Mouse (Mus musculus) activated CD4-positive, CD25-positive, alpha-beta regulatory T cell, adult 4 months (primary cell): Measurements from ENCODE around the gene Gm7876. TPM values are rescaled to one million over a fixed set of nuclear protein-coding genes. Genes with fewer than 3 reads are reported as not detected.
"Not testable (repeated sequence)": the region's sequence is repeated elsewhere in the genome, so short reads cannot be mapped to it uniquely, and the experiment has no call there.

ENCODE experiments used
- ATAC-seq: one replicate; pipeline ENCODE4 v1.8.0; 2017
- polyA plus RNA-seq, 2 experiments: library from polyadenylated mRNA; unstranded; fragments of 100-300 nt; shearing (Covaris generic); gene quantifications; one replicate each; pipeline ENCODE4 v1.2.1; 2017

Gm7876 gene
- not detected for polyA plus RNA-seq

GRCm38 (mm10) chr14:4708938-4709337 is at the start of gene Gm7876:
Gene Gm7876, plus strand, starts transcription at chr14:4709238.
- ATAC-seq = not testable (repeated sequence)

GRCm38 (mm10) chr14:4663892-4664291 is 45.1 kb upstream of the Gm7876 start, which contains the start of gene Gm3239:
Gene Gm3239, plus strand, starts transcription at chr14:4664192.
- ATAC-seq = not testable (repeated sequence)

DNA sequence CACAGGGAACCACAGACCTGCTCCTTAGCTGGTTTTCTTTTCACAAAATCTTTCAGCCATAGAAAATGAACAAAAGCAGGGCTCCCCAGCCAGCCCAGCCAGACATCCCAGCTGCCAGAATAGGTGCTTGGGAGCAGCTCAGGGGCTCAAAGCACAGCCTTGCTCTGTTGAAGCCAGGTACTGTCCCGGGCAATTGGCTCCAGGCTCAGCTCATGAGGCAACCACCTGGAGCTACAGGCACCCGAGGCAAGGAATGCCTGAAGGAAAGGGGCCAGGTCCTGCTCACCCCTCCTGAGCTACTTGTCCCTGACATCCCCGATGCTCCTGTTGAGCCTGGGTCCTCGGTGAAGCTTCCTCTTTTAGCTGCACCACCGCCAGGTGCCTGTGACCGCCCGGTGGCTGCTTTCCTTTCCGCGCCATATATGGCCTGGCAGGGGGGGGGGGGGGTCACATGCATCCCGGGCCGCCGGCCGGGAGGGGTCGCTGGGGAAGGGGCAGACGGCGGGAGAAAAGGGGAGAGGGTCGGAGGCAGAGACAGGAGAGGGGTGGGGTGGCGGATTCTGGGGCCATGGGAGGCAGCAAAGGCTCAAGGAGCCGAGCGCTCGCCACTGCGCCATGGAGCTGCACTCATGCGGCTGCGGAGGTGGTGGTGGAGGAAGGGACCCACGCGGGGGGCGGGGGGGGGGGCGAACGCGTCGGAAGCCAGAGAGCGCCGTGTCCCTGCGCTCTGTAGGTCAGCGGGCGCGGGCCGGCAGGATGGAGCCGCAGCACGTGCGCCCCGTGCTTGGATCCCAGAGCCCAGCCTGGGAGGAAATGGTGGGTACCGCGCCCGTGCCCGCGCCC is 17.2 kb downstream of the Gm7876 start, which contains the start of gene Gm3252:
TSS of gene Gm3252 (plus strand) at position 738 of the 843 bp plus-strand sequence.
- not testable (repeated sequence) for ATAC-seq

Other genes with a start within 250 kb of the Gm7876 start
- gene Gm3182, start 227.5 kb upstream of the Gm7876 start, polyA plus RNA-seq = not detected
- gene Gm3047, start 153.8 kb upstream of the Gm7876 start, polyA plus RNA-seq = not detected
- gene Gm8159, start 76.9 kb upstream of the Gm7876 start, polyA plus RNA-seq = not detected
- gene Gm3239, start 45.0 kb upstream of the Gm7876 start, polyA plus RNA-seq = not detected
- 1 to 10 TPM; 2.1 to 5.2 TPM for gene Gm3252, start 17.5 kb downstream of the Gm7876 start, polyA plus RNA-seq
- gene Gm9602, start 67.1 kb downstream of the Gm7876 start, polyA plus RNA-seq = not detected
- not detected for gene Gm3269, start 128.9 kb downstream of the Gm7876 start, polyA plus RNA-seq
- under 1 TPM in 1 of 2 experiments, not detected in 1; 0.90 TPM for gene Gm3264, start 146.3 kb downstream of the Gm7876 start, polyA plus RNA-seq
- not detected for gene Gm3278, start 183.2 kb downstream of the Gm7876 start, polyA plus RNA-seq